Mouse (Mus musculus) cerebellum, adult (tissue): ENCODE data around the gene Ankrd16.
A peak's percentile ranks its signal among the peaks of the same experiment; 100 is the strongest.

ENCODE experiments used
- ATAC-seq: cut with Nextera tagmentation; 2 replicates; pipeline ENCODE4 v1.9.2; 2017; ENCODE audit warnings: mild to moderate bottlenecking, moderate library complexity, mixed read lengths; ENCODE audit not compliant: insufficient number of reproducible peaks, low FRiP score, low TSS enrichment

Gene Ankrd16

DNA sequence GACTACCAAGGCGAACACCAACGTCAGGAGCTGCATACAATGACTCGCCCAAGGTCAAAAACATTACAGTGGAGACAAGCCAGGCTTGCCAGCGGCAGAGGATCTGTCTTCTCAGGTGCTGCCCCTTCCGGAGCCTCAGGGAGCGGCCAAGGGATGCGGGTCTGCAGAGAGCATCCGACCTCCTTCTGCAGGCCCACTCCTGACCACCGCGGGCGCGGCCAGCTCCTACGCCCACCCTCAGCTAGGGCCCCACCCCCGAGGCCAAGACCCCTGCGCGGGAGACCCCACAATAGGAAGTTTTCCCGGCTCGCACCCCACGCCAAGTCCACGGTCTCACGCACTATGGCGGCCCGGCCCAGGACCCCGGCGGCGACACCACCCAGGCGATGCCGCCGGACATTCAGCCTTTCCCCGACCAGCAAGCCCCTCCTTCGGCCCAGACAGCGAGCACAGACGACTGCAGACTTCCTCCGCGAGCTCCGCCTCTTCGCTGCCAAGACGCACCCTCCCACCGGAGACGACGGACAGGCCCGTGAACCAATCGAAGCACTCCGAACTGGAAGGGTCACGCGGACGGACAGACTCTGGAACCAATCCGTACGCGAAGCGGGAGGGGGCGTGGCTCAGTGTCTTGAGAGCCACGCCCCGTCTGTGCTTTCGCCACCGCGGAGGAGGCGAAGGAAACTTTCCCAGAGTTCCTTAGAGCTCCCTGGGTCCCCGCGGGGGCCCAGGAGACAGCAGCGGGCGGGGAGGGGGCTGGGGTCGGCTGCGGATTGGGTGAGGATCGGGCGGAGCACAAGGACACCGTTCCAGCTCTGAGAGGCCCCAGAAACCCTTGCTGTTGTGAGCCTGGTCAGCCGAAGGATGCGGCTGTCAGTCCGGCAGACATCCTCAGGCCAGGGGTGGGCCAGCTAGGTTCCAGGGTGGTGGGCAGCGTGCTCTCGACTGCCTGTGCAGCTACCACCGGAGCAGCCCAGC lies at the start of gene Ankrd16, which contains the start of gene Fbh1:
Ankrd16 (plus strand) TSS at position 786 of the 978 bp plus-strand sequence.
Fbh1 (minus strand) TSS at position 492 of the 978 bp plus-strand sequence.
- ATAC-seq: peak; percentile 92

DNA sequence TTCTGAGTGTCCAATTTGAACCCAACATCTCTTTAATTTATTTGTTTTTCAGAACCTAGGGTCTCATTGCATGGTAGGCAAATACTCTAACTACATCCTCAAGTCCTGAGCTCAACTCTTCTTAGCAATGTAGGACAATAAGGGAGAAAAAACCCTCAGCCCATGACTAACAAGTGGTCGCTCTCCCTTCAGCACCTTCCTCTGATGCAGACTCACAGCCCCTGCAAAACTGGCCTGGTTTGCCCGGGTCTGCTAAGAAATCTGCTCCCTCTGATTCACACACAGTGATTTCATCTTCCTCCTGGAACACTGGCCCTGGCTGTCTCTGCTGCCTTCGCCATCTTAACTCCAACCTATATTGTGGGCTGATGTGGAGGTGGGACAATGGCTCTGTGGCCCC lies 48.6 kb upstream of the Ankrd16 start:
- no peak for ATAC-seq

DNA sequence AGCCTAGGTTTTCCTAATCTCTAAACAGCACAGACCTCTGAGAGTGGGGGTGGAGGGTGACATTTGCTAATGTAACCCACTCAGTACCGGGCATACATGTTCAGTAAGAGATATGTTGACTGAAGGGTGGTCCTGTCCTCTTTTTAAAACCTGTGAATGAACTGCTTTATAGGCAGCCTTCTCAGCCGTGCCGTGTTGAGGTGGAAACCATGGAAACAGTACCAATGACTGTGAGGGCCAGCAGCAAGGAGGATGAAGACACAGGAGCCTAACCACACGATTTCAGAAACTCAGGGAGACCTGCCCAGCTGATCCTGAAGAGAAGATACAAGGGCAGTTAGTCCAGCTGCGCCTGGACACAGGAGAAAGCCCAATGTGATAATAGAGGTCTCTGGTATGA lies 44.7 kb upstream of the Ankrd16 start:
- ATAC-seq: 0 out of 2 replicates have a peak, but pooled peaks have one; percentile 6

DNA sequence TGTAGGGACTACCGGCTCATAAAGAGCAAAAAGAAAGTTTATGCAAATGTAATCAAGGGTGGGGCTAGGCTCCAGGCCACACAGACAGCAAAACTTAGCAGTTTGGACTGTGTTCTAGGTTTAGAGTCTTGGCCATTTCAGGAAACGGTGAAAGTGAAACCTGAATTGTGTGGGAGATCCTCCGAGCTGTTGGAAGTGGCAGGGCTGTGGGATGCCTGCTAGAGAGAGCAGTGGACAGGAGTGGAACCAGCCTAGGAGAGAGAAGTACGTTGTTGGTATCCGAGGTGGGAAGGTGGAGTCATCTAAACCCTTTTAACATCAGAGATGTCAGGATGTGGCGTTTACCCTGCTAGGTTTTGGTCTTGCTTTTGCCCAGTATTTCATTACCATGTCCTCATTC lies 41.8 kb upstream of the Ankrd16 start:
- ATAC-seq: no peak

DNA sequence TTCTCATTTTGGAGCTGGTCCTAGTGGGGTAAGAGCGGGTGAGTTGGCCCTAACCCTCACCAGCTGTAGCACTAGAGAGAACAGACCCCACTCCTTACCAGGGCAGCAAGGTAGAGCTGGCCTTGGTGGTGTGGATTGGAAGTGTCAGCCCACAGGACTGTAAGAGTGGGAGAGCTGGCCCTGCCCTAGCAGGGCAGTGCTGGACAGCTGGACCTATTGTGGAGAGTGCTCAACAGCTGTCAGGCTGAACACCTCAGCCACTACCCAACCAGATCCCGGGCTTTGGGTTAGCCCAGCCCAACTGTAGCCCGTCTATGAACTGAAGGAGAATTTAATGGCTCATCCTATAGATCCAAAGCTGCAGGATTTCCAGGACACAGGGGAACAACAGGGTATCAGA lies 38.9 kb upstream of the Ankrd16 start:
- no peak for ATAC-seq

DNA sequence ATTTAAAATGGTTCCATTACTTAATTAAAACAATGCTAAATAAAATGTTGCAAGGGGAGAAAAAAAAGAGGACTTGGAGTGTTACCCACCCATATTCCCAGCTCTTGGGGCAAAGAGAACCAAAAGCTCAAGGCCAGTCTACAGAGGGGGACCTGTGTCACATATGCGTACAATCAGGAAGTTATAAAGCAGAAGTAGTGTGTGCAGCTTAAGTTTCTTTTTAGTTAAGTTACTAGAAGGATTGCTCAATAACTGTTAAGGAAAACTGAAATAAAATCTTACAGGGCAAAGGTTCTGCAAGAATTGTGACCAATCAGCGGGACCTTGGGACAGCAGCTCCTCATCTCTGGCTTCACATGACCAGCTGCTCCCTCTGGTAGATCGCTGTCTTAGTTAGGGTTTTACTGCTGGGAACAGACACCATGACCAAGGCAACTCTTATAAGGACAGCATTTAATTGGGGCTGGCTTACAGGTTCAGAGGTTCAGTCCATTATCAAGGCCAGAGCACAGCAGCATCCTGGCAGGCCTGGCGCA lies 38.1 kb upstream of the Ankrd16 start:
- no peak for ATAC-seq

DNA sequence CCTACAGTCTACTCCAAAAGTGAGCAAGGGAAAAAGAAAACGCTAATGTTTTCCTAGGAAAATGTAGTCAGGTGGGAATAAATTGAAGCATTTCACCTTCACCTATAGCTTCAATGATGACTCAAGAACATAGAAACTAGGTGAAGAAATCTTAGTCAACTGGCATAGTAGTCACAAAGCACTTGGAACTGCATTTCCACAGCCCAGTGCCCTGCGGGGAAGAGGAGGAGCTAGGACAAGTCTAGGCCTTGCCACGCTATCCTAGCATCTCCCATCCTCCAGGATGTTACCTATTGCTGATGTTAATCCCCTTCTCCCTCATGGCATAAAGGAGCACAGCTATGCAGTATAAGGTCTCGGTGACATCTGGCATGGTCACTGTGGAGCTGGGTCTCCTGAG lies 15.1 kb upstream of the Ankrd16 start:
- ATAC-seq: no peak

DNA sequence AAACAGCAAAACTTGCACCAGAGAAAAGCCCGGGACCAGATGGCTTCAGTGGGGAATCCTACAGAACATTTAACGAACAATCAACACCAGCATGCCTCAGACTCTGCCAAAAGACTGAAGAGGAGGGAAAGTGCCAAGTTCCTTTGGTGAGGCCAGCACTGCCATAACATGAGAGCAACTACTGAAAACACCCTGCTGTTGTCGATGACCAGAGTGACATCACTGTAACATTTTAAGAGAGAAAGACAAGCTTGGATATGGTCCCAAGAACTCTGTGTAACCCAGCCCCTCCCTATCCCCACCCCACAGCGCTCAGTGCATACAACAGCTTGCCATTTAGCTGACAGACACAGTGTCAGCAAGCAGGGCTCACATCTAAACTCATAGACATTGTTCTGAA lies 12.0 kb upstream of the Ankrd16 start:
- ATAC-seq: 0 out of 2 replicates have a peak, but pooled peaks have one; percentile 37

DNA sequence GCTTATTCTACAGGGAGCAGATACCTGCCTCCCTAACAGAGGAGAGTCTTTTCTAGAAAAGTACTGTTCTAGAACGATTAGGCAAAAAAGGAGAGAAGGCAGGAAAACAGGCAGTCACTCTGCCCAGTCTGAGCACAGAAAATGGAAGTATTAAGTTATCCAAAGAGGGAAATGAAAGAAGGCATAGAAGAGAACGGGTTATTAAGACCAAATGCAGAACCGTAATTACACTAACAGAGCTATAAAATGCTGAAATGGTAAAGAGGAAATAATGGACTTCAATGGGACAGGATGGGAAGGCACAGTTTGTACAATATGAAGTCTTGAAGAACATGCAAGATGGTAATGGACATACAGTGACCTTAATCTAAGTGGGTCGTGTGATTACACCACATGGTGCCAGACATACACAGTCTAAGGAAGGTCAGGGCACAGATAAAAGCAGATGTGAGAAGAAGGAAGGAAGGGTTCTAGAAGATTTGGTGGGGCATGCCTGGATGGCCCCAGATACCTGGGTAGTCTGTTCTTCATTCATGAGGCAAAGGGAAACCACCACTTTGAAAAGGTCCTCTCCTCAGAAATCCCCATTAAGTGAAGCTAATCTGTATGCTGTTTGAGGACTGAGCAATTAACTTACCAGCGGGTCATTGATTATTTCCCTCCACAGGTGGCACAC lies 11.1 kb upstream of the Ankrd16 start:
- no peak for ATAC-seq

DNA sequence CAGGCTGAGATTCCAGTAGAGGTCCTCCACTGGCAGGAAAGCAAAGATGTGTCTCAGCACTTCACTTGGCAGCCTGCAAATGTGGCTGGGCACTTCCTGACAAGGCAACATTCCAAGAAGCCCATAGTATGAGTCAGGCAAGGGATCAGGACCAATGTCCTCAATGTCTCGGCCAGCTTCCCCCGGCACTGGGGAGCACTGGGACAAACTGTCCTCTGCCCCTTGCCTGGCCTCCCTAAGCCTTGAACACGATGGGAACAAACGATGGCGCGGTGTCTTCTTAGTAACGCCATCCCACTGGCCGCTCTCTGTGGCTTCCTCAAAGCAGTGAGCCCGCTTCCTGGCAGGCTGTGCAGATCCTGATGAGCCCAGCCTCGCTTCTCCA lies 10.5 kb upstream of the Ankrd16 start:
- ATAC-seq: 0 out of 2 replicates have a peak, but pooled peaks have one; percentile 19

DNA sequence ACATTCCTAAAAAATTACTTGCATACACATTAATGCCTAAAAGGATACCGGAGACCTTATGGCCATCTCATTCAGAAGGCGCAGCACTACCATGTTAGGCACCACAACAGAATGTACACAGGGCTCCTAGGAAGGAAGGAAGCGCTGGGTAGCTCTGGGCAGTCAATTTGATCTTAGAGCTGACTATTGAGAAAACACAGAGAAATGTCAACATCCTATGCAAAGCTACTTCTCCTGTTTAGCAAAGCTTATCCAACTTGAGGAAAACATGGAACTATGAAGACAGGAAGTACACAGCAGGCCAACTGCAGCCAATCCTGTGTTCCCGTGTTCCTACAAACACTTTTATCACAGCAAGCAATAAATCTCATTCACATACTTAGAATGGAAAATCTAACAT lies 6.0 kb upstream of the Ankrd16 start:
- ATAC-seq: no peak

DNA sequence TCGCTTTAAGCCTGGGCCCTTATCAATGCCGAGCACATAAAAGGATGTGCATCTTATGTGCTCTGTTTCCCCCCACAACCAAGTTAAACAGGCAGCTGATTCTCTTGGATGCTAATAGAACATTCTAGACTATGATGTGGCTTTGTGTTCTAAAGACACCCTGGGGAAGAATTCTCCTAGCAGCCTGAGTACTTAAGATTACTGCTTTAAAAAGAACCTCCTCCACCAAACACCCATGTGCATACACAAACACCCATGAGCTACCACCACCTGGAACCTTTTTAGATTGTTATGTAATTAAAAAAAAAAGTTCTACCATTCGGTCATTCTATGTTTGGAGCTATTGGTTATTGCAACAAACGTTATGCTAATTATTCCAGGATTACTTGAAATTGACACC lies 5.3 kb upstream of the Ankrd16 start:
- no peak for ATAC-seq

DNA sequence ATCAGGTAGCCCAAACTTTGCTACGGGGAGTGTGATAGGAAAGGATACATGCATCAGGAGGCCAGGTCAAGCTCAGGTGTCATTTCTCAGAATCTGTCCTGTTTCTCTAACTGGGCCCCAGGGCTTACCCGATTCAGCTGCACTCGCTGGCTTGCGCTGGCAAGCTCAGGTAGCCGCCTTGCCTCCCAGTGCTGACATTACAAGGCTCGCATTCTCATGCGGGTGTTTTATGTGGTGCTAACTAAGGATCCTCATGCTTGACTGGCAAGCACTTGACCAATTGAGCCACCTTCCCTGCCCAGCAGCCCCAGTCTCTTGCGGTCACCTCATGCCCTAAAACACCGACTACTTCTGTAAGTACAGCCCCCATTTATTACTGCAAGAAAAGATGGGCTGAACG lies 3.2 kb upstream of the Ankrd16 start:
- ATAC-seq: no peak

DNA sequence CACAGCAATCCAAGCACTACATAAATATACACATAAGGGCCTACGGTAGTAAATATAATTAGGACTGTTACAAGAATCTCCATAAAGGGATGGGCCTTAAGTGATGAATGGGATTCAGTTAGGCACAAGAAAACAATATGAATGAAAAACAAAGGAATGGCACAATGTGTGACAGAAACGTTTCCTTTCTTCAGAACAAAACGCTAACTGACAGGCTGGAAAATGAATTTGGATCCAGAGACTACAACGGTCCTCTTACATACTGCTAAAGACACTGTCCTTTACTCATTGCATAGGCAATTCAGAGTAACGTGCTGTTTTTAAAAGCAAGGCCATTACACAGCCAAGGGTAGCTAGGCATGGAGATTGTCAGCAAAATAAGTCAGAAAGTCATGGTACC lies 2.6 kb upstream of the Ankrd16 start:
- no peak for ATAC-seq

DNA sequence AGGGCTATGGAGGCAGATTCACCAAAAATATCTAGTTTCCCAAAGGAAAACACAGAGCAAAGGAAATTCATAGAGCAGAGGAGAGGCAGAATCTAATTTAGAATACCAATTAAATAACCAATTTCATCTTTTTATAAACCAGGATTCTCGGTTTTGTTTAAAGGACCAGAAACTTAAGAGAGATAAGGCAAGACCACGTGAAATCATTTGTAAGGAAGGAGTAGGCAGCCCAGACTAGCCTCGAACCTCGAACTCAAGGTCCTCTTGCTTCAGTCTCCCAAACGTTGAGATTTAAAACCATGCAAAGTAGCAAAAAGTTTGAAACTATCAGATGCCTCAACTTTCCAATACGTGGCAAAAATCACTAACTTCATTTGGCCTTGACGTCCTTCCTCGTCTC lies 1.3 kb upstream of the Ankrd16 start:
- no peak for ATAC-seq

DNA sequence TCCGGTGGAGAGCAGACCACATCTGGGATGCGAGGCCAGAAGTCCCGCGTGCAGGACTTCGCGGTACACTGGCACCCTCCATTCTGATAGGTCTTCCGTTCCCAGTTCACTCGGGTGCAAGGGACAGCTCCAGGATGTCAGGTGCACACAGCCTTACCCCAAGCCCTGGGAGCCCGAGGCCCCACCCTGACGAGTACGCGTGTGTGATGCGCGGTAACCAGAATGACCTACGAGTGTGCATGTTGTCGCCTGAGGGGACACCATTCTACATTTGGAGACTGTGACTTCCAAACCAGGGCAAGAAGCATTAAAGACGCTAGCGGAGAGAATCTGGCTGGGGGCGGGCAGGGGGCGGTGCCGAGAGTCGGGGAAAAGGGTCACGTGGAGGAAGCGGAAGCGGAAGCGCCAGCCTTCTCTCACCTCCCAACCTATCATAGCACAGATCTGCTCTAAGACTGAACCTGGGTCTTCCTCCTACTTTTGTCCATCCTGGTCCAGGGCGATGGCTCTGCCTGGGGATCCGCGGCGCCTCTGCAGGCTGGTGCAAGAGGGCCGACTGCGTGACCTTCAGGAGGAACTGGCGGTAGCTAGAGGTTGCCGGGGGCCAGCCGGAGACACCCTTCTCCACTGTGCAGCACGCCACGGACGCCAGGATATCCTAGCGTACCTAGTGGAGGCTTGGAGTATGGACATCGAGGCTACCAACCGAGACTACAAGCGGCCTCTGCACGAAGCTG lies 579 bp downstream of the Ankrd16 start:
- peak; percentile 85 for ATAC-seq

DNA sequence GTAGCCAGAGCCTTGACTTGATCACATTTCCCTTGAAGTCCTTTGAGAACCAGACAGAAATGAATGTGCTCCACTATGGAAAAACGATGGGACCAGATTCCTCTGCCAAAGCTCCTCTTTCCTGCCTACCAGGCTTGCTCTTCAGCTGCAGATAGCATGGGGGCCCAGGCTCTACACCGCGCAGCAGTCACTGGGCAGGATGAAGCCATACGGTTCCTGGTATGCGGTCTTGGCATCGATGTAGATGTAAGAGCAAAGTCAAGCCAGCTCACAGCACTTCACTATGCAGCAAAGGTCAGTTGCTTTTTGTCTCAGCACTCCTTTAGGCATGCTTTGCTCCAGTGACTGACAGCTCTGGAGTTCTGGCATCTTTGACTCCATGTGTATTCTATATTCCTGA lies 6.5 kb downstream of the Ankrd16 start:
- peak; percentile 89 for ATAC-seq

DNA sequence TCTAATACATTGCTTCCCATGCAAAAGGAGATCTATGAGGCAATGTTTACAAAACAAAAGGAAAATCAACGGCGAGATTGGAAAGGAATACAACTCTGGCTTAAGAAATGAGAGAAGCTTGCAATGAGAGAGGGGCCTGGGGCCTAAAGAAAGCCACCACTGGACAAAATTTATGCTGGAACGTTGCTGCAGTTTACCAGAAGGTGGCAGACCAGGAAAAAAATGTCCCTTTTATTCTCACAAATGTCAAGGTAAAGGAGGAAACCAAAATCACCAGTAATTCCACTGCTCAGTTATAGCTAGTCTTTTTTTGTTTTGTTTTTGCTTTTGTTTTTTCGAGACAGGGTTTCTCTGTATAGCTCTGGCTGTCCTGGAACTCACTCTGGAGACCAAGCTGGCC lies 17.0 kb downstream of the Ankrd16 start:
- no peak for ATAC-seq

DNA sequence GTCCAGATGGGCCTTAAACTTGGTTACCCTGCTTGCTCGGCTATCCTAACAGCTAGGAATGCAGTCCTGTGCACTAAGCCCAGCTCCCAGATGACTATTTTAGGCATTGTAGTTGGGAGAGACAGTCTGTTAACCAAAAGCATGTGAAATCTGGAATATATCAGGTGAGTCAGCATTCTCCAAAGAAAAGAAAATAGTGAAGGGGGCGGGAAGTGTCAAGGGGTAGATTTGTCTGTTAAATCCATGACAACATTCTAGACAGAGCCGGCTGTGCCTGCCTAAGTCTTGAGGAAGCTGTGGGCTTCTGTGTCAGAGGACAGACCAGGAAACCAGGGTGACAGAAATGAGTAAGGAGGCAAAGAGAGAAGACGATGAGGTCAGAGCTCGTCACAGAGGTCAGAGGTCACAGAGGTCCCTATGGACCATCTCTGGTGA lies 20.3 kb downstream of the Ankrd16 start:
- ATAC-seq: no peak

DNA sequence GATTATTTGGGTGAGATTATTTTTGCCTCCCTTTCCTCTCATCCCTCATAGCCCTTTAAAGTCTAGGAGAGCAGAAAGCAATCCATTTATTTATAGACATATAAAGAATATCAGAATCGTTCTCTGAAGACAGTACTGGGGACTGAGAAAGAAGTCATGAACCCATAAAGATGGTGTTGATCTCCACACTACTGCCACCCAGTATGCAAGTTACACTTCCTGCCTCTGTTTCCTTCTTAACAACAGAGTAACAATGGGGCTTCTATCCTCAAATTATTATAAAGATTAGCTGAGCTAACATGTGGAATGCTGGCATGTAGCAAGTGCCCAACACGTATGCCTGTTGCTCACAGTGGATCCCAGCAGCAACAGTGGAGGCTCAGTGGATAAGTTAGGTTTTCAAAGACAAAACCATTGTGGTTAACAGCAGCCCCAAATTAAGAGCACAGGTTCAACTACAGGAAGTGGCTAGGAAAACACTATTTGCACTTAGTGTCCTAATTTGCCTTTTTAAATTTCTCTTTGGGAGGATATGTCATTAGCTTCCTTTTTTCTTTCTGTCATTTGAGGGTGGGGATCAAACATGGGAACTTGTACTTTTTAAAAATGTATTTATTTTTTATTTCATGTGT lies 23.7 kb downstream of the Ankrd16 start:
- ATAC-seq: no peak
